Mouse (Mus musculus) lung, postnatal 0 days (tissue): ENCODE measurements around the gene Derl2. TPM values are rescaled to one million over a fixed set of nuclear protein-coding genes. Genes with fewer than 3 reads are reported as not detected.

Source experiments
- ATAC-seq: fragments of 200-750 bp; cut with Nextera tagmentation; 2 replicates; pipeline ENCODE4 v1.8.0; 2017; ENCODE audit warnings: moderate library complexity
- DNase-seq: peaks from one replicate; pipeline ENCODE4 v3.0.0-alpha.2; 2016; ENCODE audit warnings: low spot score
- H3K27ac ChIP-seq: fragments of 300-500 bp; sonication (generic); 2 replicates; pipeline ENCODE4 v1.5.1; 2014; ENCODE audit warnings: antibody characterized with exemption, mild to moderate bottlenecking, low read length, mixed read lengths
- H3K27me3 ChIP-seq: fragments of 300-500 bp; sonication (generic); replicated peaks from 2 replicates; pipeline ENCODE4 v1.6.1; 2014; ENCODE audit warnings: low read length, mixed read lengths; ENCODE audit not compliant: insufficient read depth
- H3K36me3 ChIP-seq: fragments of 300-500 bp; sonication (generic); 2 replicates; pipeline ENCODE4 v1.6.1; 2014; ENCODE audit warnings: low read length, mixed read lengths; ENCODE audit not compliant: insufficient read depth
- H3K4me1 ChIP-seq: fragments of 300-500 bp; sonication (generic); 2 replicates; pipeline ENCODE4 v1.6.1; 2014; ENCODE audit warnings: antibody characterized with exemption, low read depth, low read length, mixed read lengths; ENCODE audit not compliant: insufficient read depth
- H3K4me2 ChIP-seq: fragments of 300-500 bp; sonication (generic); replicated peaks from 2 replicates; pipeline ENCODE4 v1.6.1; 2014; ENCODE audit warnings: low read depth, mild to moderate bottlenecking, low read length, moderate library complexity, mixed read lengths
- H3K4me3 ChIP-seq: fragments of 300-500 bp; sonication (generic); 2 replicates; pipeline ENCODE4 v1.5.1; 2014; ENCODE audit warnings: low read depth, low read length
- H3K9ac ChIP-seq: fragments of 300-500 bp; sonication (generic); replicated peaks from 2 replicates; pipeline ENCODE4 v1.6.1; 2014; ENCODE audit warnings: low read depth, mild to moderate bottlenecking
- H3K9me3 ChIP-seq: fragments of 300-500 bp; sonication (generic); 2 replicates; pipeline ENCODE4 v1.6.1; 2016; ENCODE audit warnings: low read length, mixed read lengths
- CTCF ChIP-seq: IDR thresholded peaks from 2 replicates; pipeline ENCODE4 v1.5.1; 2016; ENCODE audit warnings: antibody characterized with exemption, mild to moderate bottlenecking
- EP300 ChIP-seq: IDR thresholded peaks from 2 replicates; pipeline ENCODE4 v1.6.1; 2016; ENCODE audit warnings: antibody characterized with exemption, mild to moderate bottlenecking, control low read depth
- WGBS: fragments of 180-500 bp; shearing (Covaris S2); extraction: QIAGEN DNeasy Blood & Tissue Kit; methylation state at CpG from one replicate; pipeline ENCODE4 v1.1.7; 2014; 5-methylcytosine and 5-hydroxymethylcytosine counted together
- polyA plus RNA-seq: library from polyadenylated mRNA; unstranded; fragments of >200 nt; fragmentation: Nextera tagmentation; extraction: Ambion mirVana; gene quantifications from 2 replicates; pipeline ENCODE4 v1.2.1, GENCODE M21; 2015

Derl2 gene
- polyA plus RNA-seq, 1 experiment from 2014 or later: 63.4 TPM

GRCm38 (mm10) chr11:71032070-71032469 lies 12.4 kb upstream of the Derl2 start:
- Histone ChIP-seq H3K9me3 (no peaks in the 10 kb centered on the region), H3K9ac (no peak overlapping the region), H3K27me3 (no peaks in the 10 kb centered on the region), H3K4me3 (no peak overlapping the region), H3K36me3 (peaks cover 3% of the 10 kb centered on the region; the same call in 1 of the 2 replicates), H3K4me2 (peak overlapping the region; percentile 69; the same call in 1 of the 2 replicates), H3K4me1 (no peaks in the 10 kb centered on the region), H3K27ac (no peak overlapping the region)
- no peak for DNase-seq
- ATAC-seq: no peak
- WGBS: 49% methylated on average over 7 of the region's 7 CpGs
- TF ChIP-seq CTCF (no peak), EP300 (no peak)

- no peaks in the 10 kb centered on the region for H3K4me1 ChIP-seq
- no peak overlapping the region for H3K4me2 ChIP-seq
- H3K4me3 ChIP-seq: no peak overlapping the region
- no peak overlapping the region for H3K27ac ChIP-seq
- H3K9ac ChIP-seq: no peak overlapping the region
- H3K36me3 ChIP-seq: peaks cover 21% of the 10 kb centered on the region
- no peak for DNase-seq
- 71% methylated on average over 3 of the region's 3 CpGs for WGBS
- H3K27me3 ChIP-seq: no peaks in the 10 kb centered on the region
- ATAC-seq: no peak
- TF ChIP-seq EP300 (no peak), CTCF (0 out of 2 replicates have a peak, but pooled peaks have one; percentile 15)
- H3K9me3 ChIP-seq: no peaks in the 10 kb centered on the region
These were observed 9.9 kb upstream of the Derl2 start for GRCm38 (mm10) chr11:71029403-71030118.

- WGBS: 71% methylated on average over 3 of the region's 3 CpGs
- ATAC-seq: no peak
- Histone ChIP-seq H3K27ac (no peak overlapping the region), H3K4me2 (no peak overlapping the region), H3K4me3 (no peak overlapping the region), H3K27me3 (no peaks in the 10 kb centered on the region), H3K4me1 (no peaks in the 10 kb centered on the region), H3K36me3 (peaks cover 21% of the 10 kb centered on the region), H3K9me3 (no peaks in the 10 kb centered on the region), H3K9ac (no peak overlapping the region)
- DNase-seq: no peak
- TF ChIP-seq CTCF: no peak
- TF ChIP-seq EP300: no peak
These were observed 8.6 kb upstream of the Derl2 start for GRCm38 (mm10) chr11:71028280-71028679.

- DNase-seq (peak; percentile 62), ATAC-seq (peak; percentile 11)
- Histone ChIP-seq H3K4me2 (peak overlapping the region; percentile 61), H3K4me3 (peak overlapping the region; percentile 72), H3K27me3 (no peaks in the 10 kb centered on the region), H3K9me3 (no peaks in the 10 kb centered on the region), H3K4me1 (0 out of 2 replicates have a peak, but pooled peaks cover 6% of the 10 kb centered on the region), H3K27ac (peak overlapping the region; percentile 77), H3K9ac (peak overlapping the region; percentile 64), H3K36me3 (no peaks in the 10 kb centered on the region)
- no peak; the same call in 1 of the 2 replicates for TF ChIP-seq EP300
- no peak for TF ChIP-seq CTCF
- WGBS: 4% methylated on average over 28 of the region's 28 CpGs
These were observed 1.0 kb downstream of the Derl2 start for GRCm38 (mm10) chr11:71018416-71019200.

GRCm38 (mm10) chr11:71017051-71017450 lies 2.6 kb downstream of the Derl2 start:
- no peak overlapping the region for H3K4me2 ChIP-seq
- 0 out of 2 replicates have a peak, but pooled peaks cover 6% of the 10 kb centered on the region for H3K4me1 ChIP-seq
- ATAC-seq (no peak), DNase-seq (no peak)
- H3K9ac ChIP-seq: no peak overlapping the region
- TF ChIP-seq CTCF (no peak), EP300 (no peak)
- no peak overlapping the region for H3K27ac ChIP-seq
- no peak overlapping the region for H3K4me3 ChIP-seq
- H3K36me3 ChIP-seq: 0 out of 2 replicates have a peak, but pooled peaks cover 3% of the 10 kb centered on the region
- no peaks in the 10 kb centered on the region for H3K27me3 ChIP-seq
- 89% methylated on average over 1 of the region's 1 CpGs for WGBS
- no peaks in the 10 kb centered on the region for H3K9me3 ChIP-seq

- Histone ChIP-seq H3K27ac (no peak overlapping the region), H3K36me3 (peaks cover 13% of the 10 kb centered on the region; the same call in 1 of the 2 replicates), H3K4me2 (no peak overlapping the region), H3K27me3 (no peaks in the 10 kb centered on the region), H3K4me1 (0 out of 2 replicates have a peak, but pooled peaks cover 2% of the 10 kb centered on the region), H3K9ac (no peak overlapping the region), H3K9me3 (no peaks in the 10 kb centered on the region), H3K4me3 (no peak overlapping the region)
- WGBS: 69% methylated on average over 7 of the region's 7 CpGs
- peak; percentile 51; the same call in 1 of the 2 replicates for TF ChIP-seq EP300
- TF ChIP-seq CTCF: peak; percentile 41; the same call in 1 of the 2 replicates
- ATAC-seq: peak; percentile 87
- peak; percentile 64 for DNase-seq
These were observed 6.9 kb downstream of the Derl2 start for GRCm38 (mm10) chr11:71012743-71013142.
